10 mouse cellular contexts compared by ENCODE assay signal in genomic region chr11:72945875-72946559, GRCm38 (mm10). TPM values are rescaled to one million over a fixed set of nuclear protein-coding genes. Genes with fewer than 3 reads are reported as not detected.
DNase-seq lines count a peak whose midpoint lies in the region; ATAC-seq lines count a peak whose summit lies in the region.
"Had no signal": no experiment of that assay in that cellular context is flagged by ENCODE, and none has a peak within 500 bp of the region (broad histone marks: within the 10 kb centered on the region; RNA-seq: fewer than 3 reads in every experiment).

No protein-coding gene starts in this region.

- peak; percentile 42 for DNase-seq in CD4-positive helper T cell, adult 2 months (ENCODE audit: low read depth, low spot score)
- DNase-seq in induced T-regulatory cell, adult 2 months (ENCODE audit: low read depth): peak; percentile 48
- peak; percentile 45 for DNase-seq in lung, postnatal 14 days
- DNase-seq in cerebellum, adult 8-10 months: no peak
- no peak for DNase-seq in testis, postnatal 14 days (ENCODE audit: low spot score)
- DNase-seq in cerebellum, postnatal 36 days: no peak
- DNase-seq: gastrocnemius, postnatal 25 days had no signal

- no peak for ATAC-seq in inflammation-experienced regulatory T-cells, adult 6 months

- peaks cover 22% of the 10 kb centered on the region for H3K4me1 ChIP-seq in brown adipose tissue, adult 24 weeks (ENCODE audit: control insufficient read depth, insufficient read depth, insufficient read length, low read length)

- peak overlapping the region; percentile 83 for H3K27ac ChIP-seq in brown adipose tissue, adult 24 weeks (replicated peaks; ENCODE audit: low read depth, low read length)
- H3K27ac ChIP-seq: limb, embryonic 13.5 days had no signal

- no peak overlapping the region for H3K4me3 ChIP-seq in brown adipose tissue, adult 24 weeks (ENCODE audit: insufficient read depth, low read depth, low read length)
- H3K4me3 ChIP-seq: limb, embryonic 13.5 days had no signal

RNA-seq across cellular contexts. Expression of gene Atp2a3, which starts 15.0 kb away (rescaled TPM):
- 2.6 and 4.3 TPM in 2 replicates for polyA plus RNA-seq in brown adipose tissue, adult 24 weeks (2012; ENCODE audit: insufficient read depth, insufficient read length, missing spikeins)
- polyA plus RNA-seq in inflammation-experienced regulatory T-cells, adult 6 months (2017; shearing (Covaris generic)): 100 to 1,000 TPM in 1 of 3 experiments, 10 to 100 TPM in 2; 61.5 to 121 (median 72.5) TPM

RNA-seq across cellular contexts. Expression of gene P2rx1, which starts 52.9 kb away (rescaled TPM):
- polyA plus RNA-seq in brown adipose tissue, adult 24 weeks (2012; ENCODE audit: insufficient read depth, insufficient read length, missing spikeins): 0.40 and 1.9 TPM in 2 replicates
- not detected for polyA plus RNA-seq in inflammation-experienced regulatory T-cells, adult 6 months (2017; shearing (Covaris generic))

Comparison
In these comparisons a context has a peak if more than half of its experiments do, and no peak if none do; other contexts are left out.
1. DNase-seq: peak in CD4-positive helper T cell, adult 2 months (single experiment), induced T-regulatory cell, adult 2 months (single experiment) and lung, postnatal 14 days (single experiment); none in cerebellum, adult 8-10 months (single experiment), testis, postnatal 14 days (single experiment) and cerebellum, postnatal 36 days (0 of 2).
2. RNA of gene Atp2a3, which starts 15.0 kb away (polyA plus RNA-seq): 61.5 to 121 TPM in inflammation-experienced regulatory T-cells, adult 6 months; 2.6 to 4.3 TPM in brown adipose tissue, adult 24 weeks; every median in the first group is over 10 times any median in the second.